In genomic region chr13:75927951-75928350, GRCm38 (mm10) we compare ENCODE assay signal across 24 mouse cellular contexts. TPM values are rescaled to one million over a fixed set of nuclear protein-coding genes. Genes with fewer than 3 reads are reported as not detected.
"Had no signal": no experiment of that assay in that cellular context is flagged by ENCODE, and none has a peak within 500 bp of the region (broad histone marks: within the 10 kb centered on the region; RNA-seq: fewer than 3 reads in every experiment).

No protein-coding gene starts in this region.

- H3K27ac ChIP-seq: kidney, embryonic 15.5 days; left cerebral cortex, adult 2 months; liver, embryonic 13.5 days; midbrain, embryonic 10.5 days; neural tube, embryonic 12.5 days; neural tube, embryonic 15.5 days; stomach, embryonic 15.5 days had no signal

- ATAC-seq: lung, postnatal 0 days had no signal

- DNase-seq: kidney, adult 8-10 months; kidney, postnatal 10 days; kidney, postnatal 36 days; layer of hippocampus, postnatal 36 days; liver, embryonic 13.5 days; lung, adult 2 months; lung, postnatal 36 days; midbrain, embryonic 14.5 days; right cerebral cortex, adult 18-20 months; right cerebral cortex, postnatal 14 days; spleen, adult 18-20 months; thymus, postnatal 36 days had no signal

- H3K36me3 ChIP-seq: stomach, embryonic 15.5 days had no signal

- H3K27me3 ChIP-seq: kidney, embryonic 15.5 days; liver, embryonic 13.5 days; megakaryocyte, embryonic 14.5 days; neural tube, embryonic 12.5 days; neural tube, embryonic 15.5 days; stomach, embryonic 15.5 days had no signal

- H3K4me3 ChIP-seq: kidney, embryonic 15.5 days; left cerebral cortex, adult 2 months; liver, embryonic 13.5 days; megakaryocyte, embryonic 14.5 days; midbrain, embryonic 10.5 days; neural tube, embryonic 12.5 days; neural tube, embryonic 15.5 days; stomach, embryonic 15.5 days had no signal

RNA-seq across cellular contexts. Expression of gene Spata9, which starts 39.0 kb away (rescaled TPM):
- total RNA-seq: layer of hippocampus, adult 8-10 months; layer of hippocampus, postnatal 36 days; left cerebral cortex, adult 2 months; left cerebral cortex, postnatal 36 days; liver, adult 2 months had no signal
- polyA plus RNA-seq: liver, adult 2 months; lung, adult 2 months; urinary bladder, adult 2 months had no signal
